Mouse (Mus musculus) limb, embryonic 10.5 days (tissue): ENCODE measurements at regions not wholly inside any gene's neighbourhood (a gene's known extent, or its start where the extent isn't known, plus 50 kb on each side); places are given as distances from the start of the nearest gene placed in this dataset.

Experiments
- DNase-seq: peaks from one replicate; pipeline ENCODE4 v3.0.0-alpha.2; 2017; ENCODE audit warnings: low spot score
- H3K27ac ChIP-seq: fragments of 300-500 bp; sonication (generic); 2 replicates; pipeline ENCODE4 v1.5.1; 2016; ENCODE audit warnings: mild to moderate bottlenecking
- H3K27me3 ChIP-seq: fragments of 300-500 bp; sonication (generic); 2 replicates; pipeline ENCODE4 v1.6.1; 2016; ENCODE audit warnings: low read depth, mild to moderate bottlenecking; ENCODE audit not compliant: poor library complexity, severe bottlenecking
- H3K36me3 ChIP-seq: fragments of 300-500 bp; sonication (generic); 2 replicates; pipeline ENCODE4 v1.6.1; 2016; ENCODE audit warnings: mild to moderate bottlenecking, moderate library complexity
- H3K4me1 ChIP-seq: fragments of 300-500 bp; sonication (generic); 2 replicates; pipeline ENCODE4 v1.6.1; 2016
- H3K4me3 ChIP-seq: fragments of 300-500 bp; sonication (generic); 2 replicates; pipeline ENCODE4 v1.5.1; 2016; ENCODE audit warnings: mild to moderate bottlenecking, moderate library complexity
- H3K9me3 ChIP-seq: fragments of 300-500 bp; sonication (generic); replicated peaks from 2 replicates; pipeline ENCODE4 v1.6.1; 2016; ENCODE audit warnings: mild to moderate bottlenecking
- WGBS: fragments of 180-500 bp; shearing (Covaris S2); methylation state at CpG from one replicate; pipeline ENCODE4 v1.1.7; 2016; 5-methylcytosine and 5-hydroxymethylcytosine counted together

DNA sequence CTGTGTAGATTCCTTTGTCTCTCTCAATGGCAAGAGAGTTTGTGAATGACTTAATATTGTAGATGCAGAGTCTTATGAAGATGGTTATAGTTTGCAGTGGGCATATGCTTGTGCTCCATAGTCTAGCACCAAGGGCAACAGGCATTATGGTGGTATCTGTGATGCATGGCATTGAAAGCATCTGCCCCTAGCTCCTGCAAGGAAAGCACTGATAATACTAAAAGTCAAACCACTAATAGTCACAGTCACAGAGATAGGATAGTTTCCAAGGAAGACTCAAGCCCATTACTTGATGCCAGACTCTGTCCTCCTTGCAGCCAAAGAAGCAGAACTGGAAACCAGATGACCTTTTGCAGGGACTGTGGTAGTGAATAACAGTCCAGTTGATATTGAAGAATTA, 158.8 kb downstream of the P2ry1 start:
- H3K27ac ChIP-seq: no peak overlapping the region
- H3K4me3 ChIP-seq: no peak overlapping the region
- H3K4me1 ChIP-seq: no peaks in the 10 kb centered on the region
- no peak for DNase-seq
- H3K27me3 ChIP-seq: no peaks in the 10 kb centered on the region
- no peaks in the 10 kb centered on the region for H3K36me3 ChIP-seq
- H3K9me3 ChIP-seq: no peaks in the 10 kb centered on the region

DNA sequence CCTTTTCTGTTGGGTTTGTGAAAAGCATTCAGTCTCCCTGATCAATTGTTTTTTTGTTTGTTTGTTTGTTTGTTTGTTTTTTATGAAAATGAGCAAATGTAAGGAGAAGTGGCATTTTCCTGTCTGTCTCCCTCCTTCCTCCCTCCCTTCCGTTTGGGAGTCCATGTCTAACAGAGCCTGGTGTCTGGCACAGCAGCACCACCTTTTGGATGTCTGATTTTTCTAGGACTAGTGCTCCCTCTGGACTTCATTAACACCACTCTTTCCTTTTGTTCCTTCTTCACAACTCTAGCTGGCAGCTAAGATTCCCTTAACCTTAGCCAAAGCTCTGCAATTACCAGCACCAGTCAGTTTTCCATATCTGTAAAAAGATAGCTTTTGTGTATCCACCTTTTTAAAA, 175.6 kb upstream of the Rap2b start:
- 40% methylated on average over 1 of the region's 1 CpGs for WGBS
- no peaks in the 10 kb centered on the region for H3K9me3 ChIP-seq
- H3K4me3 ChIP-seq: no peak overlapping the region
- H3K27me3 ChIP-seq: no peaks in the 10 kb centered on the region
- no peaks in the 10 kb centered on the region for H3K36me3 ChIP-seq
- no peak for DNase-seq
- H3K27ac ChIP-seq: no peak overlapping the region
- no peaks in the 10 kb centered on the region for H3K4me1 ChIP-seq

DNA sequence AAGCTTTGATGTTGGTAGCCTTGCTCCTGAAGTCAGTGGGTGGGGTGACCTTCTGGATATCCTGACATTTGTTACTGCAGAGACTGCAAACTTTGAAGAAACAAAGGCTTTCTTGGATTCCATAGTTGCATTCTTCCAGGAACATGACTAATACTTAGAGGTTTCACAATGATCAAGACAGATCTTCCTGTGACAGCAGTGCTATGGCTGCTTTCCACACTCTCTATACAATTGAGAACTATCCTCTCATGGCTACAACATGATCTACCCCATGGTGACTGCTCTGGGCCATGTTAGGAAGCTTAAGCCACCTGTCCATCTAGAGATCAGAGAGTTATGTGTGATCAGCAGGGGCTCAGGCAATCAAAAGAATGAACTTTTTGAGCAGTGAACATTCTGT, 172.8 kb upstream of the Rap2b start:
- no peak overlapping the region for H3K27ac ChIP-seq
- no peak for DNase-seq

DNA sequence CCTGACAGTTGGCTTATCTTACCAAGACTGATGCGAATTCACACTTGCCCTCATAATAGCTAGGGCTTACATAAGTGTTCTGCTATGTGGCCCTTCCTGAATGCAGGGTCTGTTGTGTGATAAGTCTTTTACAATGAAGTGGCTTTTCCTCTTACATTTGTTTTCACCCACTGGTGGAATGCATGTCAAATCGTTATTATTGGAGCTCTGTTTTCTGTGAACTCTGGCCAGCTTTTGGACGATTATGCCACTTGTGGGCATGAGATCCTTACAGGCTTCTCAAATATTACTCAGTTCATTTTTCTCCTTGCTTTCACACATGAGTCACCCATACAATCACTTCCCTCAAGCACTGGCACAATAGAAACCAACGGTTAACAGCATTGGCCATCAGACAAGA, 144.9 kb upstream of the Rap2b start:
- DNase-seq: no peak
- Histone ChIP-seq H3K27ac (no peak overlapping the region), H3K4me1 (no peaks in the 10 kb centered on the region), H3K9me3 (no peaks in the 10 kb centered on the region), H3K27me3 (no peaks in the 10 kb centered on the region), H3K4me3 (no peak overlapping the region), H3K36me3 (no peaks in the 10 kb centered on the region)
- 81% methylated on average over 4 of the region's 4 CpGs for WGBS

More for the DNA sequence above, 172.8 kb upstream of the Rap2b start:
- Histone ChIP-seq H3K9me3 (no peaks in the 10 kb centered on the region), H3K36me3 (no peaks in the 10 kb centered on the region), H3K27me3 (no peaks in the 10 kb centered on the region), H3K4me1 (no peaks in the 10 kb centered on the region), H3K4me3 (no peak overlapping the region)

DNA sequence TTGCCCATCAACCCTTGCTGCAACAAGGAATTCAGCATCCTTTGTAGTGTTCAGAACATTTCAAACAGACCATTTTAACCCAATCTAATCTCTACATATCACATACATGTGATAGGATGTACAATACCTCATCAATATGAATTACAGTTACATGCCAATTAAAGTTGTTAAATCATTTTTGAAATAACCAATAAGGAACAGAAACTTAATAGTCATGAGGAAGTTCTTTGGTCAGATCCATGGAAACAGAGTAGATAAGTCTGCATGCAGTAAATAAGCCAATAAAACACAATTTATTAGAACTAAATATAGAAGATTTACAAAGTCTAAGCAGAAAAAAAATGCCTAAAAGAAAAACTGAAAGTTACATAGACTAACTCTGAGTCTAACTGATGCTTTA, 136.9 kb upstream of the Rap2b start:
- H3K27me3 ChIP-seq: no peaks in the 10 kb centered on the region
- H3K27ac ChIP-seq: no peak overlapping the region
- no peaks in the 10 kb centered on the region for H3K9me3 ChIP-seq
- H3K4me1 ChIP-seq: no peaks in the 10 kb centered on the region
- no peaks in the 10 kb centered on the region for H3K36me3 ChIP-seq
- no peak overlapping the region for H3K4me3 ChIP-seq
- no peak for DNase-seq

DNA sequence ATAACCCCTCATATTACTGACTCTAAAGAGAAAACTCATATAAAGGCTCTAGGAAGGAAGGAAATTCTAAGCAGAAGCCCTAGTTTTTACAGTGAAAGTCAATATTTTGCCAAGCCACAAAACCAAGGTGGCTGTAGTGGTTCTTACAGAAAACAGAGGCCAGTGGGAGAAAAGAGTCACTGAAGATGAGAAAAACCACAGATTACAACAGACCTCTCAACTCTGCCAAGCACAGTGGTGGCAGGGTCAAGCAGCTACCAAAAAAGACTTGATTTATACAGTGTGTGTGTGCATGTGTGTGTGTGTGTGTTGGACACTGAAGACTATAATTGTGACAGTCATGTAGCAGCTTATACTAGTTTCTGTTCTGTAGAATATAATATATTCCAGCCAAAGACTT, 136.4 kb upstream of the Rap2b start:
- Histone ChIP-seq H3K27me3 (no peaks in the 10 kb centered on the region), H3K9me3 (no peaks in the 10 kb centered on the region), H3K36me3 (no peaks in the 10 kb centered on the region), H3K4me1 (no peaks in the 10 kb centered on the region), H3K27ac (no peak overlapping the region), H3K4me3 (no peak overlapping the region)
- DNase-seq: no peak

DNA sequence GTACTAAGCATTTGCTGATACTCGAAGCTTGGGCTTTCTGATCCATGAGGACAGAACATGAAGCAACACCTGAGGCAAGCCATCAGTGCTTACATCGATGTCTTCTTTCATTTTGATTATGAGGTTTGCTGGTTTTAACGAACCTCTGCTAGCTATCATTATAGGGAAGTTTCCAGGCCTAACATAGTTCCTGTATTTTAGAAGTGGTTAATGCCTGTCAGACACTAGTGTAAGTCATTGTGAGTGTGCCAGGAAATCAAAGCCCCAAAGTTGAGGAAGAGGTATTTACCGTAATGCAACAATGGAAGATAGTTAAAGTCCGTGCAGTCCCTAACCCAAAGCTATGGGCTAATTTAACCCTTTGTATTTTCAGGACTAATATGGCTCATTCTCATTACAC, 120.1 kb upstream of the Rap2b start:
- no peaks in the 10 kb centered on the region for H3K9me3 ChIP-seq
- H3K27ac ChIP-seq: no peak overlapping the region
- 86% methylated on average over 5 of the region's 5 CpGs for WGBS
- H3K36me3 ChIP-seq: no peaks in the 10 kb centered on the region
- H3K4me1 ChIP-seq: peaks cover 4% of the 10 kb centered on the region; the same call in 1 of the 2 replicates
- no peaks in the 10 kb centered on the region for H3K27me3 ChIP-seq
- no peak overlapping the region for H3K4me3 ChIP-seq
- DNase-seq: no peak

DNA sequence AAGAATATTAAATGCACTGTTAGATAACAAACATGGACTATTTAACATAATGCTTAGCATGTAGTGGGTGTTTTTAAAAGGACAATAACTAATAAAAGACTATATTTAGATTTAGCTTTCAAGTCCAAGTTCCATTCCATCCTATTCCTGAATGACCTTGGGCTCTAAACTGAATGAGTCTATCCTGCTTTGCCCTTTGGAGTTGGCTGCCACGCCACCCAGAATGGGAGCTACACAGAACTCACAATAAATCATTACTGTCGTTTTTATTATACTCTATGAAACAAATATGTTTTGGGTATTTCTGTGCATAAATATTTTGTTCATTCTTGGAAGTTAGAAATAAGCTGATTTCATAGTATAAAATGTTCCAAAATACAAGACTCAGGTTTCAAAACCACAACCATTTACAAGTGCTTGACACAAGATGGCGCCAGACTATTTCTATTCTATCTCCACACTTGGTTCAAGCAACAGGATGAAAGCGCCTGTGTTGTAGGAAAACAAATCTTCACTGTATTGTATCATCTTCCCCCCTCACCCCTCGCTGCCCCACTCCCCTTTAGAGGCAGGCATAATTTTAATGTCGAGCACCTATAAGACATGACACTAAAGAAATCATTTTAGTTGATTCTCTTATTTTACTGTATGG, 117.4 kb upstream of the Rap2b start:
- DNase-seq: no peak
- Histone ChIP-seq H3K4me3 (no peak overlapping the region), H3K4me1 (no peaks in the 10 kb centered on the region), H3K27me3 (no peaks in the 10 kb centered on the region), H3K9me3 (no peaks in the 10 kb centered on the region), H3K36me3 (no peaks in the 10 kb centered on the region), H3K27ac (no peak overlapping the region)
- WGBS: 23% methylated on average over 6 of the region's 6 CpGs

DNA sequence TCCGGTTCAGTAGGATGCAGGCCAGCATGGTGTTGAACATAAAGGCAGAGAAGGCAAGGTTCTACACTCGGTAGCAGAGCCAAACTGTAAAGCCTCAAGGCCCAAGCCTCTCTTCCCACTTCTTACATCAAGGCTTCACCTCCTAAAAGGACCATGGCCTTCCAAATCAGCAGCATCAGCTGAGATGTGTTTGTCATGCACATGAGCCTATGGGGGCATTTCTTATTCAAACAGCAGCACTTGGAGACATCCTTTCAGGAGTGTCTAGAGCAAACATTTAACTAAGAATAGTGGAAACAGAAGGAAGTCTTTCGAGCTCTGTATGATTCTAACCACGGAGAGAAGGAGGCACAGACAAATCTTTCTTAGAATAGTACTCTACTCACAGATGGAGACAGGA, 115.0 kb upstream of the Rap2b start:
- H3K9me3 ChIP-seq: no peaks in the 10 kb centered on the region
- 78% methylated on average over 4 of the region's 4 CpGs for WGBS
- no peaks in the 10 kb centered on the region for H3K36me3 ChIP-seq
- no peak for DNase-seq
- no peak overlapping the region for H3K4me3 ChIP-seq
- no peak overlapping the region for H3K27ac ChIP-seq
- no peaks in the 10 kb centered on the region for H3K27me3 ChIP-seq
- H3K4me1 ChIP-seq: no peaks in the 10 kb centered on the region

DNA sequence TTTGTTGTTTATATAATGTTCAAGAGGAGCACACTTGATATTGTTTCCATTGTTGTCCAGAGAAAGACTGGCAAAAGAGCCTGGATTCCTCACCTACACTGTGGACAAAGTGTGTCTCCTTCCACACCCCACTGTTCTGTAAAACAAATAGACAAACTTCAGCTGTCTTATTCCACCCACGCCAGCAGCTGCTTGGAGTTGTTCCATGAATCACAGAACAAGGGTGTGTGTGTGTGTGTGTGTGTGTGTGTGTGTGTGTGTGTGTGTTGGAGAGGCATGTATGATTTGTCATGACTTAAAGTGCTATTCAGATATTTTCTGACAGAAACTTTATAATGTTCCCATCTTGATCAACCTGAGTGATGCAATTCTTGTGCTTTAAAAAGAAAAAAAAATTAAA, 114.1 kb upstream of the Rap2b start:
- no peaks in the 10 kb centered on the region for H3K9me3 ChIP-seq
- WGBS: 83% methylated on average over 1 of the region's 1 CpGs
- no peak overlapping the region for H3K27ac ChIP-seq
- no peaks in the 10 kb centered on the region for H3K36me3 ChIP-seq
- H3K27me3 ChIP-seq: no peaks in the 10 kb centered on the region
- no peak for DNase-seq
- no peak overlapping the region for H3K4me3 ChIP-seq
- no peaks in the 10 kb centered on the region for H3K4me1 ChIP-seq

DNA sequence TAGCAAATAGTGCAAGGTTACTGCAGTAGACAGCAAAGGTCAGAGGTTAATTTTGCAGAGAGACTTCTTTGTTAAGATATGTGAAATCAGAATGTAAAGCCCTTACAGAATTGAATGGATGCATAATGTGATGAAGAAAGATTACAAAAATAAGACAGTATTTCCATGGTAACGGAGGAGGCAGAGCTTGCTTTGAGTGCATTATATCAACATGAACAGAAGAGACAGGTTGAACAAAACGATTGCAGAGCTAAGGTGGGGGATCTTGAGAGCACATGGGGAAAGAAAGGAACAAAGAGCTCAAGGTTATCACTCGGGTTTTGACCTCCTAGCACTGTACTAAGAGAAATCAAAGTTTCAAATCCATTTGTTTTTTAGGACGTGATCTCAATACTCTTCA, 106.2 kb upstream of the Rap2b start:
- Histone ChIP-seq H3K27ac (no peak overlapping the region), H3K4me3 (no peak overlapping the region), H3K4me1 (no peaks in the 10 kb centered on the region), H3K27me3 (no peaks in the 10 kb centered on the region), H3K9me3 (no peaks in the 10 kb centered on the region), H3K36me3 (no peaks in the 10 kb centered on the region)
- DNase-seq: no peak
- WGBS: 84% methylated on average over 4 of the region's 4 CpGs

DNA sequence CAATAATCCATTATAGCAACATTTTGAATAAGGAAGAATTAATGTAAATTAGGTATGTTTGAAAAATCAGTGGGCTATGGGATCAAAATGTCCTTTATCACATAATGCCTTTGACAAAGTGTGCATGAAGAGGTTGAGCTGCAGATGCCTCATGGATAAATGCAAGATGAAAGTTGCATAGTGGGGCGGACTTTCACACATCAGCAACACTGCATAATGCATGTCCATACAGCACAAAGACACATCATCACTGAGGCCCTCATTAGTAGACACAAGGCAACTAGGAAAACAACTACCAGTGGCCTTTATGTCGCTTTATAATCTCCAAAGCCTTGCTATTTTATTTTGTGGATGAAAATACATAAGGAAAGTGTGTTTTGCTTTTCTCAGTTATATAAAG, 105.8 kb upstream of the Rap2b start:
- DNase-seq: no peak
- Histone ChIP-seq H3K9me3 (no peaks in the 10 kb centered on the region), H3K4me3 (no peak overlapping the region), H3K36me3 (no peaks in the 10 kb centered on the region), H3K27me3 (no peaks in the 10 kb centered on the region), H3K4me1 (no peaks in the 10 kb centered on the region), H3K27ac (no peak overlapping the region)
- WGBS: 94% methylated on average over 2 of the region's 2 CpGs

DNA sequence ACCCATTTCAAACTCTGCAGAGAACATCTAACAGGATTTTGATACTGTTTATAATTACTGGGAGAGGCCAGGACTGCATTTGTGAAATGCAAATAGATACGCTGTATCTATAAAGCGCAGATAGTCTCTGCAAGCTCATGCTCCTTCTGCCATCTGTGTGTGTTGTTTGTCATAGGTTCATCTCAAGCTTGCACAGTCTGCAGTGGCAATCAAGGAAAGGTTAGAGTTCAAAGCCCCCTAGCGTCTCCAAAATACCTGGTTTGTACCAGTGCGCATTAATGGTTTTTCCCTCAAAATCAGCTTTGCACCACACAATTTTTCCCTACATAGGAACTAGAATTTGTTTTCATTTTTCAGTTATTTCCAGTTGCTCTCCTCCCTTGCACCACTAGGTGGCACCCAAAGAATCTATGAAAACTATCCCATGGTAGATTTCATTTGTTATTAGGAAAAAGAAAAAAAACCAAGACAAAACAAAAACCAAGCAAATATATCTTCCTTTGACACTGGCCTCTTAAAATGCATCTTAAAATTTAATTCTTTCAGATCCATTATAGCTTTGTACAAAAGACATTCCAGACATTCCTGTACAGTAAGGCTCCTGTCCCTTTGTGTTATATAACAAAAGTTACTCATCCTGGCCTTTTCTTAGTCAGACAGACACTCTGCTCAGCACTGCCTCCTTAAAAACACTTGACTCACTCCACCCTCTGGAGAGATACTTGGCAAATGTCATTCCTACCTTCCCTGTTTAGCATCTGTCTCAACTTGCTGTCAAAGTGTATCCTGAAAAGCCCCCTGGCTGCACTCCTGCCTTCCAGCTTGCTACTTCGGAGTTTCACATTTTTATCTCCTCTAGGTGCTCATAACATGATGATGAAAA, 92.7 kb upstream of the Rap2b start:
- Histone ChIP-seq H3K36me3 (no peaks in the 10 kb centered on the region), H3K27ac (no peak overlapping the region), H3K4me1 (no peaks in the 10 kb centered on the region), H3K27me3 (no peaks in the 10 kb centered on the region), H3K9me3 (no peaks in the 10 kb centered on the region), H3K4me3 (no peak overlapping the region)
- WGBS: 76% methylated on average over 5 of the region's 5 CpGs
- DNase-seq: peak; percentile 37
